Mouse (Mus musculus) layer of hippocampus, adult 18-20 months (tissue): ENCODE measurements around the gene Psmc4. TPM values are rescaled to one million over a fixed set of nuclear protein-coding genes. Genes with fewer than 3 reads are reported as not detected.

ENCODE experiments used
- total RNA-seq, 2 experiments: library from RNA; stranded (reverse); gene quantifications; 2 replicates each; pipeline ENCODE4 v1.2.3; 2021

Gene Psmc4
- total RNA-seq, 2 experiments from 2014 or later: 124 to 127 TPM

Other genes starting within 250 kb of the Psmc4 start
- gene Zfp626, start 242.9 kb downstream of the Psmc4 start, total RNA-seq: 1 to 10 TPM; 8.0 to 8.3 TPM
- gene Zfp59, start 211.5 kb downstream of the Psmc4 start, total RNA-seq: 1 to 10 TPM; 4.2 to 4.7 TPM
- 1 to 10 TPM; 2.2 to 2.3 TPM for gene Zfp607a, start 192.6 kb downstream of the Psmc4 start, total RNA-seq
- gene Zfp974, start 120.6 kb downstream of the Psmc4 start, total RNA-seq: 10 to 100 TPM; 14.8 to 16.7 TPM
- 10 to 100 TPM; 20.1 to 20.3 TPM for gene Zfp780b, start 70.9 kb downstream of the Psmc4 start, total RNA-seq
- gene Zfp850, start 36.0 kb downstream of the Psmc4 start, total RNA-seq: 1 to 10 TPM; 5.4 to 7.0 TPM
- 1 to 10 TPM; 1.1 to 1.6 TPM for gene Fcgbp, start 21.1 kb upstream of the Psmc4 start, total RNA-seq
- gene 9530053A07Rik, start 79.4 kb upstream of the Psmc4 start, total RNA-seq: under 1 TPM in 1 of 2 experiments, not detected in 1; 0.05 TPM
- 10 to 100 TPM; 43.0 to 46.4 TPM for gene Fbl, start 119.6 kb upstream of the Psmc4 start, total RNA-seq
- gene Dyrk1b, start 129.4 kb upstream of the Psmc4 start, total RNA-seq: 10 to 100 TPM; 41.8 to 43.7 TPM
- gene Eid2, start 217.8 kb upstream of the Psmc4 start, total RNA-seq: 10 to 100 TPM; 59.3 to 61.3 TPM
- 10 to 100 TPM; 37.8 to 38.4 TPM for gene Eid2b, start 227.6 kb upstream of the Psmc4 start, total RNA-seq
- gene Selenov, start 241.1 kb upstream of the Psmc4 start, total RNA-seq: under 1 TPM in 1 of 2 experiments, not detected in 1; 0.25 TPM